Mouse (Mus musculus) kidney, adult 18-20 months (tissue): ENCODE measurements around the gene Sp2.
A peak's percentile ranks its signal among the peaks of the same experiment; 100 is the strongest.

Experiments used
- DNase-seq: peaks from one replicate; pipeline ENCODE4 v3.0.0; 2021

Sp2 gene

DNA sequence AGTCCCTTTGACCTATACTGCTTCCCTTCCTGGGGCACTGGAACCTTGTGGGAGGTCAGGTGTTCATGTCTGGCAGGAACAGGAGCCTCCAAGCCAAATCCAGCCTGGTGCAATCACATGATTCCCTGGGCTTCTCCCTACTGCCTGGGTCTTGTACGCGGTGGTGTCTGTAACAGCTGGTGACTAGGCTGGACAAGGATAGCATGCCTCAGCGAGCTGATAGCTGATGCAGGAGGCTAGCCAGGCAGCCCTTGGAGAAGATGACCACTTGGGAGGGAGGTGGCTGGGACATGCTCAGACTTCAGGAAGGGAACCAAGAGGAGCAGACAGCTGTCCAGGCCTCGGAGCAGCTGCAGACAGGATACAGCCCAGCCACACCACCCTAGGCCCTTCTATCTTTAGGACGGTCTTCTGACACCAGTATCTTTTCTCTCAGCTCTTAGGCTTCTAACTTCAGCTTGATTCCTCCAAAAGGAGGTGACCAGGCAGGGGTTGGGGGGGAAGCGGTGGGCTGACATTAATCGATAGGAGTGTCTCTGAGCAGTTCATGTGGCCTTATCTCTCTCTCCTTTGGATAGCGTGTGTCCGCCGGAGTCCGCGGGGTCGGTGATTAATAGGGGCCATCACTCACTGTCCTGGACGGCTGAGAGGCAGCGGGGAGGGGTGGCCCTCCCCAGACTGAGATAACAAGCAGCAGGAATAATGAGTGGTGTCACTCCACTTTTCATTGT is 76.2 kb downstream of the Sp2 start:
- DNase-seq, result peak; percentile 46
